Mouse (Mus musculus) neural tube, embryonic 11.5 days (tissue): ENCODE data around the gene Hsd17b1. TPM values are rescaled to one million over a fixed set of nuclear protein-coding genes. Genes with fewer than 3 reads are reported as not detected.

Experiments used
- ATAC-seq: fragments of 200-750 bp; cut with Nextera tagmentation; 2 replicates; pipeline ENCODE4 v1.8.0; 2017; ENCODE audit warnings: moderate number of reproducible peaks, mild to moderate bottlenecking, moderate TSS enrichment, moderate library complexity; ENCODE audit not compliant: insufficient read depth, low FRiP score, low TSS enrichment
- DNase-seq: peaks from one replicate; pipeline ENCODE4 v3.0.0-alpha.2; 2015; ENCODE audit warnings: low spot score
- H3K27ac ChIP-seq: fragments of 300-500 bp; sonication (generic); 2 replicates; pipeline ENCODE4 v1.5.1; 2014; ENCODE audit warnings: low read depth, mild to moderate bottlenecking, low read length
- H3K27me3 ChIP-seq: fragments of 300-500 bp; sonication (generic); 2 replicates; pipeline ENCODE4 v1.6.1; 2014; ENCODE audit warnings: mild to moderate bottlenecking, low read length, mixed read lengths; ENCODE audit not compliant: control insufficient read depth, insufficient read depth
- H3K36me3 ChIP-seq: fragments of 300-500 bp; sonication (generic); 2 replicates; pipeline ENCODE4 v1.6.1; 2014; ENCODE audit warnings: mild to moderate bottlenecking, low read length, moderate library complexity, mixed read lengths; ENCODE audit not compliant: control insufficient read depth, insufficient read depth
- H3K4me1 ChIP-seq: fragments of 300-500 bp; sonication (generic); 2 replicates; pipeline ENCODE4 v1.6.1; 2014; ENCODE audit warnings: low read length, mixed read lengths; ENCODE audit not compliant: control insufficient read depth, insufficient read depth
- H3K4me2 ChIP-seq: fragments of 300-500 bp; sonication (generic); 2 replicates; pipeline ENCODE4 v1.6.1; 2014; ENCODE audit warnings: low read depth, mild to moderate bottlenecking, moderate library complexity
- H3K4me3 ChIP-seq: fragments of 300-500 bp; sonication (generic); 2 replicates; pipeline ENCODE4 v1.5.1; 2014; ENCODE audit warnings: low read depth, low read length
- H3K9ac ChIP-seq: fragments of 300-500 bp; sonication (generic); 2 replicates; pipeline ENCODE4 v1.6.1; 2014; ENCODE audit warnings: mild to moderate bottlenecking, low read length
- H3K9me3 ChIP-seq: fragments of 300-500 bp; sonication (generic); 2 replicates; pipeline ENCODE4 v1.6.1; 2016; ENCODE audit warnings: low read length; ENCODE audit not compliant: control insufficient read depth
- WGBS: fragments of 180-500 bp; shearing (Covaris S2); extraction: QIAGEN DNeasy Blood & Tissue Kit; methylation state at CpG from one replicate; pipeline ENCODE4 v1.1.7; 2014; 5-methylcytosine and 5-hydroxymethylcytosine counted together
- polyA plus RNA-seq: library from polyadenylated mRNA; unstranded; fragments of >200 nt; fragmentation: Nextera tagmentation; extraction: Ambion mirVana; gene quantifications from 2 replicates; pipeline ENCODE4 v1.2.1, GENCODE M21; 2014

Gene Hsd17b1
- polyA plus RNA-seq, result not detected in 2 replicates

- H3K27ac ChIP-seq, result no peak within 1 kb of the TSS
- H3K9me3 ChIP-seq, result no peaks in the 10 kb centered on the region
- H3K9ac ChIP-seq, result no peak within 1 kb of the TSS
- peaks cover 3% of the 10 kb centered on the region; the same call in 1 of the 2 replicates for H3K4me1 ChIP-seq
- ATAC-seq (no peak), DNase-seq (no peak)
- H3K4me2 ChIP-seq, result no peak within 1 kb of the TSS
- 71% methylated on average over 9 of the region's 9 CpGs for WGBS
- peaks cover 40% of the 10 kb centered on the region for H3K27me3 ChIP-seq
- H3K36me3 ChIP-seq, result no peaks in the 10 kb centered on the region
- no peak within 1 kb of the TSS for H3K4me3 ChIP-seq
Measured at GRCm38 (mm10) chr11:101078121-101078520, at the start of gene Hsd17b1. TSS of gene Hsd17b1 (plus strand) at chr11:101078411.

GRCm38 (mm10) chr11:101029320-101029719 lies 48.9 kb upstream of the Hsd17b1 start:
- Histone ChIP-seq H3K27ac (no peak overlapping the region), H3K9me3 (no peaks in the 10 kb centered on the region), H3K36me3 (peaks cover 7% of the 10 kb centered on the region), H3K4me2 (no peak overlapping the region), H3K4me1 (no peaks in the 10 kb centered on the region), H3K9ac (no peak overlapping the region), H3K27me3 (no peaks in the 10 kb centered on the region), H3K4me3 (no peak overlapping the region)
- 92% methylated on average over 8 of the region's 8 CpGs for WGBS
- DNase-seq (no peak), ATAC-seq (no peak)

- WGBS, result 88% methylated on average over 10 of the region's 10 CpGs
- no peak for ATAC-seq
Measured at GRCm38 (mm10) chr11:101030136-101030807, 47.9 kb upstream of the Hsd17b1 start.

GRCm38 (mm10) chr11:101030808-101031156 lies 47.4 kb upstream of the Hsd17b1 start:
- Histone ChIP-seq H3K4me3 (no peak overlapping the region), H3K36me3 (peaks cover 7% of the 10 kb centered on the region), H3K27ac (no peak overlapping the region), H3K4me2 (no peak overlapping the region), H3K9ac (no peak overlapping the region), H3K27me3 (no peaks in the 10 kb centered on the region), H3K4me1 (no peaks in the 10 kb centered on the region), H3K9me3 (no peaks in the 10 kb centered on the region)
- ATAC-seq (no peak), DNase-seq (no peak)
- 94% methylated on average over 4 of the region's 4 CpGs for WGBS

More at GRCm38 (mm10) chr11:101030136-101030807, 47.9 kb upstream of the Hsd17b1 start:
- Histone ChIP-seq H3K4me1 (no peaks in the 10 kb centered on the region), H3K36me3 (peaks cover 7% of the 10 kb centered on the region), H3K4me3 (no peak overlapping the region), H3K4me2 (no peak overlapping the region), H3K27ac (no peak overlapping the region), H3K9me3 (no peaks in the 10 kb centered on the region), H3K27me3 (no peaks in the 10 kb centered on the region), H3K9ac (no peak overlapping the region)
- DNase-seq, result no peak

- WGBS, result 100% methylated on average over 1 of the region's 1 CpGs
- Histone ChIP-seq H3K4me1 (no peaks in the 10 kb centered on the region), H3K36me3 (peaks cover 7% of the 10 kb centered on the region), H3K27me3 (no peaks in the 10 kb centered on the region), H3K27ac (no peak overlapping the region), H3K9ac (no peak overlapping the region), H3K4me2 (no peak overlapping the region), H3K4me3 (no peak overlapping the region), H3K9me3 (no peaks in the 10 kb centered on the region)
- DNase-seq (no peak), ATAC-seq (no peak)
Measured at GRCm38 (mm10) chr11:101031470-101031869, 46.7 kb upstream of the Hsd17b1 start.

DNA sequence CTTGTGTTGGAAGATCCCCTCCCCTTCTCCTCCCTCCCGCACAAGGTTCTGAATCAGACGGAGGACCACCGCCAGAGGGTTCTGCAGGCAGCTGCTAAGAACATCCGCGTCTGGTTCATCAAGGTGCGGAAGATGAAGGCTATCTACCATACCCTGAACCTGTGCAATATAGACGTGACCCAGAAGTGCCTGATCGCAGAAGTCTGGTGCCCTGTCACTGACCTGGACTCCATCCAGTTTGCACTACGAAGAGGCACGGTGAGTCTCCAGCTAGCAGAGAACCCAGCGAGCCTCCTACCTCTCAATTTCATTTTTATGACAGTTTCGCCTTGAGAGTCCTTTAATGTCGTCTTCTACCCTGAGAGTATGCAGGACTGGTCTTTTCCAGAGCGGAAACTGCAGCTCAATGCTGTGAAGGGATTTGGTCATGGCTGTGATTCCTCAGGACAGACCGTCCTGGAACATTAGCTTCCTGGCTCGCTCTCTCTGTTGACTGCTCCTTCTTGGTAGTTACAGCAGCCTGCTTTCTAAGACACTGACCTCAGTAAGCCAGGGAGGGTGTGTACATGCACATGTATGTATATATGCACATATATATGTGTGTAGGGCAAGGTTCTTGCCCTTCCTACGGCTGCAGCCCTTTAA lies 44.2 kb upstream of the Hsd17b1 start:
- H3K9me3 ChIP-seq, result no peaks in the 10 kb centered on the region
- DNase-seq (no peak), ATAC-seq (no peak)
- no peaks in the 10 kb centered on the region for H3K4me1 ChIP-seq
- WGBS, result 94% methylated on average over 17 of the region's 17 CpGs
- H3K36me3 ChIP-seq, result peaks cover 7% of the 10 kb centered on the region
- no peak overlapping the region for H3K4me3 ChIP-seq
- no peaks in the 10 kb centered on the region for H3K27me3 ChIP-seq
- no peak overlapping the region for H3K4me2 ChIP-seq
- H3K27ac ChIP-seq, result no peak overlapping the region
- no peak overlapping the region for H3K9ac ChIP-seq

DNA sequence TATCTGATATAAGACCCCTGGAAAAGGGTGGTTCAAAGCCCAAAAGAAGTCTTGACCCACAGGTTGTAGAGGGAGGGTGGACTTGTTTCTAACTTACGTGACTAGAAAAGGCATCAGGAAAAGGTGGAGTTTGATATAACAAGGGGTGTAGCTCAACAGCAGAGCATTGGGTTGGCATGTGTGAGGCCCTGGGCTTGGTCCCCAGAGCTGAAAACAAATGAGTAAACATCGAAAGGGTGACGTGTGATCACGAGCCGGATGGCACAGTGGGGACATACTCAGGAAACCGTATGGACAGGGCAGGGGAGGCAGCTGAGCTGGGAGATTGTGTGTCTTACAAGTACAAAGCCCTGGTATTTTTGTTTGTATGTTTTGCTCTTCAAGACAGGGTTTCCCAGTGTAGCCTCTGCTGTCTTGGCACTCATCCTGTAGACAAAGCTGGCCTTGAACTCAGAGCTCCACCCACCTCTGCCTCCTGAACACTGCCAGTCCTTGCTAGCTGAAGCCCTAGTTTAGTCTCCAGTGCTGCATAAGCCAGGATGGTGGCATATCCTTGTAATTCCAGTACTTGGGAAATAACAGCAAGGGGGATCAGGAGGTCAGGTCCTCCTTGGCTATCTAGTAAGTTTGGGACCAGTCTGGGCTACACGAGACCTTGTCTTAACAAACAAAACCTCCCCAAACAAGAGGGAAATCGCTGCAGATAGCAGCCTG lies 43.4 kb upstream of the Hsd17b1 start:
- no peak for DNase-seq
- Histone ChIP-seq H3K27ac (no peak overlapping the region), H3K36me3 (peaks cover 7% of the 10 kb centered on the region), H3K4me3 (no peak overlapping the region), H3K9me3 (no peaks in the 10 kb centered on the region), H3K27me3 (no peaks in the 10 kb centered on the region), H3K9ac (no peak overlapping the region), H3K4me1 (no peaks in the 10 kb centered on the region), H3K4me2 (no peak overlapping the region)
- no peak for ATAC-seq
- WGBS, result 95% methylated on average over 8 of the region's 8 CpGs

DNA sequence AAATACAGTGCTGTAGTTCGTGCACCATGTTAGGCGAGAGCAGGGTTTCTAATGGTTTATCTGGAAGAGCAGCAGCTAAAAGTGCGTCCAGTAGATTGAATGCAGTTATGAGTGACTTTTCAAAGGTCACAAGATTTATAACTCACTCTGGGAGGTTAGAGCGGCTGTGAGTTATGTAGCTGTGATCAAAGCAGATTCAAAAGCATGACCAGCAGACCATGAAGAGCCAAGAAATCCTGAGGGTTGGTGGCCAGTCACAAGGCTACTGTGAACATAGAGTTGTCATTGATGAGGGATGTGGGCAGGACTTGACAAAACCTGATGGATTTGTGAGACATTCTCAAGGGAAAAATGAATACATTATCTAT lies 42.9 kb upstream of the Hsd17b1 start:
- H3K4me2 ChIP-seq, result no peak overlapping the region
- no peaks in the 10 kb centered on the region for H3K4me1 ChIP-seq
- H3K36me3 ChIP-seq, result peaks cover 7% of the 10 kb centered on the region
- ATAC-seq, result no peak
- no peaks in the 10 kb centered on the region for H3K9me3 ChIP-seq
- H3K4me3 ChIP-seq, result no peak overlapping the region
- no peak overlapping the region for H3K9ac ChIP-seq
- DNase-seq, result no peak
- H3K27ac ChIP-seq, result no peak overlapping the region
- no peaks in the 10 kb centered on the region for H3K27me3 ChIP-seq
- WGBS, result 87% methylated on average over 4 of the region's 4 CpGs
